Mouse (Mus musculus): ENCODE measurements around the gene Ep400.
A peak's percentile ranks its signal among the peaks of the same experiment; 100 is the strongest.

Ep400 gene

GRCm38 (mm10) chr5:110664750-110665269 is 105.7 kb downstream of the Ep400 start:
- no peak for DNase-seq (ENCODE audit: low read depth)

DNA sequence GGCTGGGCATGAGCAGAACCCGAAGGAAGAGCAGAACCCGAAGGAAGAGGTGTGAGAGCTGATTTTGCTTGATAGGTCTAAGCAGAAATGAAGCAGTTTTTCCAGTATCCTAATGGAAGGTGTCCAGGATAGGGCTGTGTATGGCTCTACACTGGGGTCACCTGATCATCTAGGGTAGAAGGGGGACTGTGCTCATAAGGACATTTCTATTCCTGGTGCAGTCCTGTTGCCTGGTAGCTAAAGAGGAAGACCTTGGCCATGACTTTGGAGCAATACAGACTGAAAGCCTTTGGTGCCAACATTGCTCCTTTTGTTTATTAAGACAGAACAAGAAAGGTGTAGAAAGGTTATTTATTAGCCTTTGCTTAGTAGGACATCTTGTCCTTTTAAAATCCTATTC is 106.5 kb downstream of the Ep400 start:
- DNase-seq (ENCODE audit: low read depth), result no peak

- DNase-seq (ENCODE audit: low read depth), result no peak
These were observed 110.8 kb downstream of the Ep400 start for GRCm38 (mm10) chr5:110659682-110660081.

DNA sequence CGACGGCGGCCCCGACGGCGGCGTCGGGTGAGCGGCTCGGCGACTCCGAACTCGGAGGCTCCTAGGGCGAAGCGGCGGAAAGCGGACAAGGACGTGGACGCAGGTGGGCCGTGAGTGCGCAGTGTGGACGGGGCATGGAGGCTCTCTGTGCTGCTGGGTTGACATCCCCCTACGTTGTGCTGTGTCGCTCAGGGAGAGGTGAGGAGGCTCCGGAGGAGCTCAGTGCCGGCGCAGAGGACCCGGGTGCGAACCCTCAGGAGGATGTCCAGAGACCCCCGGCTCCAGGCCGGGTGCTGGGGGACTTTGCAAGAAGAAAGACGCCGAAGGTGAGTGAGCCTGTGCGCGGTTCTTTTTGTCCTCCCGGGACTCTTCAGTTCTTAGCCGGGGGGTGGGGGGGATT is 116.8 kb downstream of the Ep400 start:
- DNase-seq (ENCODE audit: low read depth), result no peak

GRCm38 (mm10) chr5:110652719-110653648 is 117.5 kb downstream of the Ep400 start, which contains the start of the genes Noc4l and Ddx51:
Gene Noc4l, minus strand, starts transcription at chr5:110653417.
Gene Ddx51, plus strand, starts transcription at chr5:110653451.
- peak; percentile 96 for DNase-seq (ENCODE audit: low read depth)

DNA sequence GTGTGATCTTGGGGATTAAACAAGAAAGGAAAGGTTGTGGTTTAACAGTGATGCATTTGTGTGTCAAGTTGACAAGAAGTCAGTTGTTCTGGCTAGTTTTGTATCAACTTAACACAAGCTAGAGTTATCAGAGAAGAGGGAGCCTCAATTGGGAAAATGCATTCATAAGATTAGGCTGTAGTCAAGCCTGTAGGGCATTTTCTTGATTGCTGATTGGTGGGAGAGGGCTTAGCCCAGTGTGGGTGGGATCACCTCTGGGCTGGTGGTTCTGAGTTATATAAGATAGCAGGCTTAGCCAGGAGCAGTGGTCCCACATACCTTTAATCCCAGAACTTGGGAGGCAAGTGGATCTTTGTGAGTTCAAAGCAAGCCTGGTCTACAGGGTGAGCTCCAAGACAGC is 124.1 kb downstream of the Ep400 start:
- DNase-seq (ENCODE audit: low read depth), result no peak

- DNase-seq (ENCODE audit: low read depth), result peak; percentile 73
These were observed 131.1 kb downstream of the Ep400 start for GRCm38 (mm10) chr5:110639459-110639858.

DNA sequence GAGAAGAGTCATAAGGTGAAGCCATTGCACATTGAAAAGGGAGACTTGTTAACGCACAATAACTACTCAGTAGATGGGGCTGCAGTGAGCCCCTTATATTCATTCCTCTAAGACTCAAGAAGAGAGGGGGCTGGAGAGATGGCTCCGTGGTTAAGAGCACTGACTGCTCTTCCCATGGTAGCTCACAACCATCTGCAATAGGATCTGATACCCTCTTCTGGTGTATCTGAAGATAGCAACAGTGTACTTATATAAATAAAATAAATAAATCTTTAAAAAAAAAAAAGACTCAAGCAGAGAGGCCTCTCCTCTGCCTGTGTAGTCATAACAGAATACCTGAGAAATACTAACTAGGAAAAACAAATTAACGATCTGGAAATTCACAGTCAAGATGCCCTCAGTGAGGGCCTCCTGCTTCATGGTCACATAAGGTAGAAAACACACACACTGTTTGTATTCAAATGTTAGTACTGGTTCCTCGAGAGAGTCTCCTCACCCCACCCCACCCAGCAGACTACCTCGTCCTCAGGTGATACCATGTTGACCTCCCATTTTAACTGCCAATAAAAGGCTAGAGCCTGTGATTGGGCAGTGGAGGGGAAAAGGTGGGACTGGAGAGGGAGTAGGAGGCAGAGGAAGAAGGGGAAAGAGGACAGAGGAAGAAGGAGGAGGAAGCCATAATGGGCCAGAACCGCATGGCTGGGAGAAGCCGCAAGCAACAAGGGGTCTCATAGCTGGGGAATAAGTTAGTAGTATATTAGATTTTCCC is 132.0 kb downstream of the Ep400 start:
- DNase-seq (ENCODE audit: low read depth), result no peak

DNA sequence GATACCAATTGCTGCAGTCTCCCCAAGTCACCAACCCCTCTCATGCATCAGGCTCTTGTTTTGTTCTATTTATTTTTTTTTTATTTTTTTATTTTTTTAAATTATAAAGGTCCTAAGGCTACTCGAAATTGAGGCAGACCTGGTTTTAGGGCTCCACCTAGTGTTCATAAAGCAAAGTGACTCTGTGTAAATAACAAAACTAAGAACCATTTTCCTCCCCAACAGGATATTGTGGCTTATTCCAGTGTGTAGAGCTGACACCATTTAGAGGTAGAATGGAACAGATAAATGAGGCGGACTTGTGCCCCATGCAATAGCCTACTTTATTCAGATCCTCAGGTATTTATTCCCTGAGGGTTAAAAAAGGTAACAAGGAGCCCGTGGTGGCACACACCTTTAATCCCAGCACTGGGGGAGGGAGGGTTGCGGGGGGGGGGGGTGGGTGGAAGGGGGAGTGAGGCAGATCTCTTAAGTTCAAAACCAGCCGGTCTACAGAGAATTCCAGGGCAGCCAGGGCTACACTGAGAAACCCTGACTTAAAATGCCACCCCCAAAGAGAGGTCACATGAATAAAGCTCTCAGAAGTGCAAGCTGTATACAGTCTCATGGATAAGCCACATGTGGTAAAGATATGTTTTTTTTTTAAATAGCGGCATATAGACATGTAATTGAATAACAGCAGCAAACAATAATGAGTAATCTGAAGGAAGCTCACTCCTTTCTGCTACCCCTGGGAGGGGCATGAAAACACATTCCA is 134.4 kb downstream of the Ep400 start:
- no peak for DNase-seq (ENCODE audit: low read depth)

DNA sequence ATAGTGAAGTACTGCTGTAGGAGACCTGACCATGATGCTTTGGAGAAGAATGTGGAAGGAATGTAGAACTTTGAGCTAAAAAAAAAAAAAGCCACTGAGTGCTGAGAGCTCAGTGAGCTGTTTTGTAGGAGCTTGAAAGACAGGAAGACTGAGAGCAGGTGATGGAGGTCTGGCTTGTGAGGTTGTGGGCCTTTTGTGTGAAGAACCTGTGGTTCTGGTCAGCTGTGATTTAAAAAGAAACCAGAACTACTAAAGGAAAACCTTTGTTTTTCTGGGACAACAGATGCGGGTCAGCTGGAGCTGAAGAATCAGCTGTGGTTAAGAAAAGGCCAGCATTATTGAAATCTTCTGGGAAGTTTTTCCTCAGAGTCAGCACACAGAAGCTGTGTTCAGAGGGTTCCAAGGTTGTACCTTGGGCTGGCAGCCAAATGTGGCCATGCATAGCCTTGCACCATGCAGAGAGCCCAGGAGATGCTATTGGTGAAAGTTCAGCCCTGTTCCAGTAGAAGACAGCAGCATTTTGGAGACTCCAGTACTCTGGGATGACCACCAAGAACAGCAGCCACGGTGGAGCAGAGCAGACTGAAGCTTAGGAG is 140.9 kb downstream of the Ep400 start:
- DNase-seq (ENCODE audit: low read depth), result no peak

DNA sequence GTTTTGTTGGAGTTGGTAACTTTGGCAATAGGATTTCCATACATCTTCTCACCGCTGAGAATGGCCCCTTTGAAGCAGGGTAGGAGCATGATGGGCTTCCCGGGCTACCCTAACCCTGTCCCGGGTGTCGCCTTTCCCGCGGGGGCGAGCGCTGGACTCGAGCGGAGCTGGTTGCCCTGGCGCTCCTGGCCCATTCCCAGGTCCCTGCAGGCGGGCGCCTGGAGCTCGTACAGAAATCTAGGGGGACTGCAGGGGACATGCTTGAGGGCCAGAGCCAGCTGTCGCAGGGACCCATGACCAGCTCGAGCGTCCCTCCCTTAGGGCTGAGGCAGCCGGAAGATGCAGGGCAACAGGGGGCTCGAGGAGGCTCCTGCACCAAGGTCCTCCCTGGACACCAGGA is 142.4 kb downstream of the Ep400 start:
- no peak for DNase-seq (ENCODE audit: low read depth)

- DNase-seq (ENCODE audit: low read depth), result no peak
These were observed 143.2 kb downstream of the Ep400 start for GRCm38 (mm10) chr5:110627351-110627750.

DNA sequence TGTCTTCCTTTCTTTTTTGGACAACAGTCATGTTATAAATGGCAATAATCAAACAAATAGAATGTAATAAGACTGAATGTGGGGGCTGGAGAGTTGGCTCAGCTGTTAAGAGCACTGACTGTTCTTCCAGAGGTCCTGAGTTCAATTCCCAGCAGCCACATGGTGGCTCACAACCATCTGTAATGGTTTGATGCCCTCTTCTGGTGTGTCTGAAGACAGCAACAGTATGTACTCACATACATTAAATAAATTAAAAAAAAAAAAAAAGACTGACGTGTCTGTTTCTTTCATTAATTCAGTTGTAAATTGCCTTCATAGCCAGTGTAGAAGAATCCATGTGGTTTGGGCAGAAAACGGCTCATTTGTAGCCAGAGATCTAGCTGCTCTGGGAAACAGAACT is 146.2 kb downstream of the Ep400 start:
- no peak for DNase-seq (ENCODE audit: low read depth)

GRCm38 (mm10) chr5:110619226-110619625 is 151.3 kb downstream of the Ep400 start:
- no peak for DNase-seq (ENCODE audit: low read depth)

Measured in c-Kit-positive CD71-negative TER-119-negative erythroid progenitor cells, embryonic 14.5 days (primary cell).